Mouse (Mus musculus) lung, postnatal 36 days (tissue): ENCODE data around the gene Gm21149.
A peak's percentile ranks its signal among the peaks of the same experiment; 100 is the strongest.
"Not testable (repeated sequence)": the region's sequence is repeated elsewhere in the genome, so short reads cannot be mapped to it uniquely, and the experiment has no call there.

Experiments used
- DNase-seq: peaks from one replicate; pipeline ENCODE4 v3.0.0; 2022; ENCODE audit warnings: mixed read lengths

Gene Gm21149

DNA sequence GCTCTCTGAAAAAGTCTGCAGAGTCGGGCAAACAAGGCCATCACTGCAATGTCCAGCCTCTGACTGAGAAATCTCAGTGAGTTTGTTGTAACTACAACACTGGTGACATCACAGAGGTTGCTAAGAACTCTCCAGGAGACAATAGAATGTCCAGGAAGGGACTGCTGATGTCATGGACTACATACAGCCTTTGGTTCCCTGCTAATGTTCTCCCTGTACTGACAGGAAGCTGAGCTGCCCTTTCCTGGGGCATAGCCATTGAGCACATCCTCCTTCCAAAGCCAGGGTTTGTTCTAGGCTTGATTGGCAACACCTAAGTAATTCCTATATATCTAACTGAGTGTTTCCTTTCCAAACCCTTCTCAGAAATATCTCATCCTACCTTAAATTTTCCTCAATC, at the start of gene Gm21149:
Gm21149 (minus strand) TSS at position 101 of the 400 bp plus-strand sequence.
- not testable (repeated sequence) for DNase-seq

GRCm38 (mm10) chr5:15522470-15522869, 46.1 kb upstream of the Gm21149 start:
- DNase-seq: peak; percentile 1

DNA sequence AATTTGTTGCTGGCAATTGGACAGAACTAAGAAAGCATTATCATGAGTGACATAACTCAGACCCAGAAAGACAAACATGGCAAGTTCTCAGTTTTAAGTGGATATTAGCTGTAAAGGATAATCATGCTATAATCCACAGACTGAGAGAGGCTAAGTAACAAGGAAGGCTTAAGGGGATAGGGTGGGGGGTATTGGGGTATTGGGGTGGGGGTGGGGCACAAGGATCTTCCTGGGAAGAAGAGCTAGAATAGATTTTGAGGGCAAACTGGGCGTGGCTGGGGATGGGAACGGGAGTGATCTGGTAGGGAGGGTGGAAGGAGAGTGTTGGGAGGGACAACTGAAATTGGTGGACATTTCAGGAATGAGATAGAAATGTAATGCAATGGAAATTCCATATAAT, 45.7 kb upstream of the Gm21149 start:
- not testable (repeated sequence) for DNase-seq

DNA sequence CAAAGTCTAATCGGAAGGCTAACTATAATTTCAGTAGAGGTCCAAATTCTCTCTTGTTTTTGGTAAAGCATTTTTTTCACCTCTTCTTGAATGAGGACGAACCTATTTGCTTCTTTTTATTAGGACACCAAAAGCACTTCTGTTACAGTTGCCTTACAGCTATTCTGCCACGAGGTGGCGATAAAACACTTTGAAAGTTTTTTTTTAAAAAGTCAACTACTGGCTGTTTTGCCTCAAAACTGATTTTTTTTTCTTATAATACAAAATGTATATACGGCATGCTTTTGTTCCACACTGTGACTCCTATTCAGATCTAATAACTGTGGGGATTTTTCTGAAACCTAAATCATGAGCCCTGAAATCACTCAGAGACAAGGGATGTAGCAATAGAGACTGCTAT, 44.1 kb upstream of the Gm21149 start:
- not testable (repeated sequence) for DNase-seq

GRCm38 (mm10) chr5:15517150-15517549, 40.8 kb upstream of the Gm21149 start:
- DNase-seq: not testable (repeated sequence)

- not testable (repeated sequence) for DNase-seq
Measured at GRCm38 (mm10) chr5:15512236-15512635, 35.9 kb upstream of the Gm21149 start.

GRCm38 (mm10) chr5:15509911-15510310, 33.6 kb upstream of the Gm21149 start:
- not testable (repeated sequence) for DNase-seq

GRCm38 (mm10) chr5:15508460-15509451, 32.4 kb upstream of the Gm21149 start:
- DNase-seq: peak; percentile 6

DNA sequence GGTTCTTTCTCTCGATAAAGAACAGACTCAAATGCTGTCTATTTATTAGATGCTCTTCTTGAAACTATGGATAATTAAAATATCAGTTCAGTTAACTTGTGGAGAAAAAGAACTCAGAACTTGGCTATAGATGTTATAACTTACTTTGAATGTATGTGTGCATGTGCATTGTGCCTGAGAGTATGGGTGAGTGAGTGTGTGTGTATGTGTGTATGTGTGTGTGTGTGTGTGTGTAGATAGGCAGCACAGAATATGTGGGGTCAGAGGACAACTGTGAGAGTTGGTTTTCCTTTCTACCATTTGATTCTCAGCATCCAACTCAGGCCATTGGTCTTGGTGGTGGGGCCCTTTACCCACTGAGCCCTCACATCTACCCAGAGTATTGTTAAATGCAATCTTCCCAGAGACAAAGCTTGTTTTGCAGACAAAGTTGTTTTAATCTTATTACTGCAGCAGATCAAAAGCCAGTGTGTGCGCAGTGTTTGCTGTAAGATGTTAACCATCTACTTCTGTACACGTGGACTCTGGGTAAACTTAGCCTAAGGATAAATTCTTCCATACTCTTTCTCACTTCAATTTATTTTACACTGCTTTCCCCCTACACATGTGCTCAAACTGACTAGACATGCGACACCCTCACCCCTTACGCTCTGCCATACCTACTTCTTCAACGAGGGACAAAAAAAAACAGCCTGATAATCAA, 31.6 kb upstream of the Gm21149 start:
- DNase-seq: not testable (repeated sequence)

DNA sequence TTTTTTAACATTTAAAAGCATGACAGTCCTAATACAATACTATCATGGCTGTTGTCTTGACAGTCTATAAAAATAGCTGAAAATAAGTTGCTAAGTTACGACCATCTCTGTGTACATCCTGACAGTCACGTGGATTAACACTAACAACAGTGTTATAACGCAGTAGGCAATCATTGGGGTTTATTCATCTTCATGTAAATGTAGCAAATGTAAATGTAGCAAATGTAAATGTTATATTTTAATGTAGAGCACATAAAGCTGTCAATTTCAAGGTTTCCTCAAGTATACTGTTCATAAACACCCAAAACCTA, 30.9 kb upstream of the Gm21149 start:
- no peak for DNase-seq

GRCm38 (mm10) chr5:15506575-15507308, 30.4 kb upstream of the Gm21149 start:
- DNase-seq: peak; percentile 37

DNA sequence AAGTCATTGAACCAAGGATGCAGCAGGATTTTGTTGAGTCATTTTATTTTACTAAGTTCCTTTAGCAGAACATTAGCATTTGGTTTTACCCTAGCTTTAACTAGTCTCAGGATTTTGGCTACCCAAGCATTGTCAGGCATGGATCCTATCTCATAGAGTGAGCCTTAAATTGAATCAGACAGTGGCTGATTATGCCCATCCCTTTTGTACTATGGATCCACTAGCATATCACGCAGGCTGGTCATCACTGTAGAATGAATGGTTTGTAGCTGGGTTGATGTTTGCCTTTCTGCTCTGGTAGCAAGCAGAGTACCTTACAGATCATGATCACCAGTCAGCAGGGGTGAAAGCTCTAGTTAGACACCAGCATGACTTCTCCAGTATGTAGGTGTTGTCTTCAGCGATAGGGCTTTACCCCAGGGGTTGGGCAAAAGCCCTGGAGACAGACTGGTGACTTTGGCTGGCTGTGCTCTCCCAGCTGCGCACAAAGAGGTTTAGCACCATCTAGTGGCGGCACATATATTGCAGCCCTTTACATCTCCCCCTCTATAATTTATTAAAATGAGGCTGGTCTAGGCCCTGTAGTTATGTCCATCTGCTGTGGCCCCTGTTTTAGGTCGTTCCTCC, 22.6 kb upstream of the Gm21149 start:
- DNase-seq: peak; percentile 29

DNA sequence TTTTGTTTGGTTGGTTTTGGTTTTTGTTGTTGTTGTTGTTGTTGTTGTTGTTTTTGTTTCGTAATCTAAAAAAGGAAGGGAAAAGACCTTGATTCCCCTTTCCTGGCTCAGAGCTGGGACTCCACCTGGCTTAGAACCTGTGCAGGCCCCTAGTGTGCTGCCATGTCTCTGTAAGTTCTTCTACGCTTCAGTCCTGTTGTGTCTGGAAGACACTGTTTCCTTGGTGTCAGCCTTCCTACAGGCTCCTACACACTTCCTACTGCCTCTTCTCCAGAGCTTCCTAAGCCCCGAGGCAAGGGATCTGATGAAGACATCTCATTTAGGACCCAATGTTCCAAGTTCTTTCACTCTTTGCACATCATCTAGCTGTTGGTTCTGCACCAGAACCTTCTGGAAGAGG, 22.0 kb upstream of the Gm21149 start:
- not testable (repeated sequence) for DNase-seq

GRCm38 (mm10) chr5:15490934-15491333, 14.6 kb upstream of the Gm21149 start:
- not testable (repeated sequence) for DNase-seq

- DNase-seq: no peak
Measured at GRCm38 (mm10) chr5:15488743-15489142, 12.4 kb upstream of the Gm21149 start.

DNA sequence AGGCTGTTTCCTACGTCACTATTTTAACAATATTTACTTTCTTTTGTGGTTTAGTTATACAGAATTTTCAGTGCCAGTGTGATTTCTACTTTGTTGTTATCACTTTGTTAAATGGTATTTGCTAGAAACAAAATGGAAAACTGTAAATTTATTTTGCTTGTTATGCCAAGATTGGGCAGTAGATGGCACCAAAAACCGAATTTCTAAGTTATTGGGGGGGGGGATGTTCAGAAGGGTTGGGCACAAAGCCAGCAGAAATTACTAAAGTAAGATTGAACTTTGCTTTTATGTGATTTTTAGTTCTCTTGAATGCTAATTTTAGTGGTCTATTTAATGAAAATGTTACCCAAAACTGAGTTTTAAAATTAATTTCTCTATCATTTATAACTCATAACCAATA, 8.3 kb upstream of the Gm21149 start:
- DNase-seq: not testable (repeated sequence)

DNA sequence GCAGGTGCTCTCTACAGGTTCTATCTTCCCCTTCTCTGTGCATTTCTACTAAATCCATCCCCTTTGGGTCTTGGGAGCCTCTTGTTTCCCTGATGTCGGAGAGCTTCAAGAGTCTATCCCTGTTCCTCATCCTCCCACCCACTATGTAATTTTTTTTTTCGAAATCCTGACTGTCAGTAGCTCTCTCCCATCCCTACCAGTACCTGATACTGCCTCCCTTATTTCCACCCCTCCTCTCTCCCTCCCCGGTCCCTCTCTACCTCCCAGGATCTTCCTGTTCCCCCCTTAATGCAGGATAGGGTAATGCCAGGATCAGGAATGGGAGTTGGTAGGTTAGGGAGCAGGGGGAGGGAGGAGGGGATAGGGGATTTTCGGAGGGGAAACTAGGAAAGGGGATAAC, 7.3 kb upstream of the Gm21149 start:
- DNase-seq: not testable (repeated sequence)

DNA sequence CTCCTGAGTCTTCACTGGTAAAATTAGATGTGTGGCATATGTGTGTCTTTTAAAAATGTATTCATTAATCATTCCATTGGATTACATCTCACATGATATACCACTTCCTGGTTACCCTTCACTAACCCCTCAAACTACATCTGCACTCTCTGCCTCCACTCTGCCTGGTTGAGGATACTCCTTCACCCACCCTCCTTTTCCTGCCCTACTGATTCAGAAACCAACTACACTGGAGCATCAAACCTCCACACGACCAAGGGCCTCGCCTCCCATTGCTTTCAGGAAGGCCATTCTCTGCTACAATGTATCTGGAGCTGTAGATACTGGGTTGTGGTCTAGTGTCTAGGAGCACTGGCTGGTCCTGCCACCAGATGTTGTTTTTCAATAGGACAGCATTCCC, 6.5 kb upstream of the Gm21149 start:
- DNase-seq: not testable (repeated sequence)

DNA sequence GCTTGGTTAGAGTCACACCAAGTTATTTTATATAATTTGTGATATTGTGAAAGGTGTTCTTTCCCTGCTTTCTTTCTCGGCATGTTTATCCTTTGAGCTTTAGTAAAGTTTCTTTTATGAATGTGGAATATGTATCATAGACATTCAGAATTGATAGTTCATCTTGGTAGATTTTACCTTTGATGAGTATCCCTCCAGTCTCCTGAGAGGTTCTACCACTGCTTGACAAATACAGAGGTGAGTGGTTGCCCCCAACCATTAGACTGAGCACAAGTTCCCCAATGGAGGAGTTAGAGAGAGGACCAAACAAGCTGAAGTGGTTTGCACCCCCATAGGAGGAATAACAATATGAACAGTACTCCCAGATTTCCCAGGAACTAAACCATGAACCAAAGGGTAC, 6.2 kb downstream of the Gm21149 start:
- not testable (repeated sequence) for DNase-seq

DNA sequence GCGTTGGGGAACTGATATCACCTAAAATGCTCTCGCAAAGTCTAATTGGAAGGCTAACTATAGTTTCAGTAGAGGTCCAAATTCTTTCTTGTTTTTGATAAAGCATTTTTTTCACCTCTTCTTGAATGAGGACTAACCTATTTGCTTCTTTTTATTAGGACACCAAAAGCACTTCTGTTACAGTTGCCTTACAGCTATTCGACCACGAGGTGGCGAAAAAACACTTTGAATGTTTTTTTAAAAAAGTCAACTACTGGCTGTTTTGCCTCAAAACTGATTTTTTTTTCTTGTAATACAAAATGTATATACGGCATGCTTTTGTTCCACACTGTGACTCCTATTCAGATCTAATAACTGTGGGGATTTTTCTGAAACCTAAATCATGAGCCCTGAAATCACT, 8.6 kb downstream of the Gm21149 start:
- not testable (repeated sequence) for DNase-seq

DNA sequence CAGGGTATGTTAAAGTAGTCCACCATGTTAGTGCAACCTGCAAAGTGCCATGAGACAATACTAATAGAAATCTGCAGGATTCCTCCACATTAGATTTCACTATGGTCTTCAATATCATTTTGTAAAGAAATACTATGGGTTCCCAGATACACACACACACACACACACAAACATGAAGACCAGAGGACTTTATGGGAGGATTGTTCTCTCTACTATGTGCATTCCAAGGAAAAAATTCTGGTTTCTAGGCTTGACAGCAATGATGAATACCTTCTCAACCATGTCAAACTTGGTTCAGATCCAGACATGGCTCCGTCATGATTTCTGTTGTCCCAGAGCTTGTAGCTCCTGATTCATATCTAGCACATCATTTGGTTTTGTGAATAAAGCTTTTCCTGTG, 10.1 kb downstream of the Gm21149 start:
- not testable (repeated sequence) for DNase-seq

DNA sequence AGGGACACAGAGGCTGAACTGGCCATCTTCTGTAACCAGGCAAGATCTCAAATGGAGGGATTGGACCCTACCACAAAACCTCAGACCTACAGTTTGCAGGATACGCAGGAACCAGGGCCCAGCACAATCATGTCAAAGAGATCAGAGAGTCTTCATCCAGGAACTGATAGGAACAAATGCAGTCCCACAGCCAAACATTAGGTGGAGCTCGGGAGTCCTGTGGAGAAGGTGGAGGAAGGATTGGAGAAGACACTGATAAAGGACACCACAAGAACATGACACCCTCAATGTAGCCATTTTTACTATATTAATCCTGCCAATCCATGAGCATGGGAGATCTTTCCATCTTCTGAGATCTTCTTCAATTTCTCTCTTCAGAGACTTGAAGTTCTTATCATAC, 12.8 kb downstream of the Gm21149 start:
- DNase-seq: peak; percentile 19

- DNase-seq: not testable (repeated sequence)
Measured at GRCm38 (mm10) chr5:15461613-15462012, 14.7 kb downstream of the Gm21149 start.
